Mouse (Mus musculus) megakaryocyte, adult 5-6 weeks (primary cell): ENCODE measurements around the gene Lima1. TPM values are rescaled to one million over a fixed set of nuclear protein-coding genes. Genes with fewer than 3 reads are reported as not detected.
A peak's percentile ranks its signal among the peaks of the same experiment; 100 is the strongest.

Source experiments
- ATAC-seq: 2 replicates; pipeline ENCODE4 v1.8.0; 2016; ENCODE audit warnings: mild to moderate bottlenecking, inconsistent platforms; ENCODE audit not compliant: poor library complexity, severe bottlenecking
- total RNA-seq, 2 experiments: library from RNA; stranded (forward) in 1 of 2; stranded (reverse) in 1 of 2; fragments of 153-499, 151-499 nt in 1 of 2; fragments of 221-1000, 200-1000 nt in 1 of 2; gene quantifications; 2 replicates each; pipeline versions ENCODE4 v1.2.3 to v1.2.4; 2015 to 2017

The Lima1 gene
- total RNA-seq, 2 experiments from 2014 or later: 17.7 to 27.1 TPM

- no peak for ATAC-seq
Measured at GRCm38 (mm10) chr15:99867654-99868053, 7.6 kb downstream of the Lima1 start.

GRCm38 (mm10) chr15:99866450-99867221 is 8.6 kb downstream of the Lima1 start:
- no peak for ATAC-seq

- ATAC-seq: no peak
Measured at GRCm38 (mm10) chr15:99865942-99866341, 9.3 kb downstream of the Lima1 start.

GRCm38 (mm10) chr15:99865494-99865941 is 9.7 kb downstream of the Lima1 start:
- ATAC-seq: no peak

- no peak for ATAC-seq
Measured at GRCm38 (mm10) chr15:99865046-99865445, 10.2 kb downstream of the Lima1 start.

GRCm38 (mm10) chr15:99863786-99864185 is 11.5 kb downstream of the Lima1 start:
- no peak for ATAC-seq

- no peak for ATAC-seq
Measured at GRCm38 (mm10) chr15:99863358-99863757, 11.9 kb downstream of the Lima1 start.

- no peak for ATAC-seq
Measured at GRCm38 (mm10) chr15:99862473-99862872, 12.8 kb downstream of the Lima1 start.

- no peak for ATAC-seq
Measured at GRCm38 (mm10) chr15:99861955-99862354, 13.3 kb downstream of the Lima1 start.

- no peak for ATAC-seq
Measured at GRCm38 (mm10) chr15:99861536-99861935, 13.7 kb downstream of the Lima1 start.

GRCm38 (mm10) chr15:99859644-99860392 is 15.4 kb downstream of the Lima1 start:
- ATAC-seq: no peak

GRCm38 (mm10) chr15:99857479-99857878 is 17.8 kb downstream of the Lima1 start:
- no peak for ATAC-seq

GRCm38 (mm10) chr15:99855119-99855518 is 20.1 kb downstream of the Lima1 start:
- ATAC-seq: no peak

GRCm38 (mm10) chr15:99852606-99853237 is 22.5 kb downstream of the Lima1 start:
- no peak for ATAC-seq

GRCm38 (mm10) chr15:99850265-99850664 is 25.0 kb downstream of the Lima1 start:
- no peak for ATAC-seq

- ATAC-seq: no peak
Measured at GRCm38 (mm10) chr15:99847937-99848336, 27.3 kb downstream of the Lima1 start.

GRCm38 (mm10) chr15:99847207-99847881 is 27.9 kb downstream of the Lima1 start:
- ATAC-seq: peak; percentile 59

- no peak for ATAC-seq
Measured at GRCm38 (mm10) chr15:99846633-99847032, 28.6 kb downstream of the Lima1 start.

GRCm38 (mm10) chr15:99843856-99844255 is 31.4 kb downstream of the Lima1 start:
- no peak for ATAC-seq

GRCm38 (mm10) chr15:99839910-99840309 is 35.3 kb downstream of the Lima1 start:
- ATAC-seq: no peak
